Mouse (Mus musculus) yolk sac, embryonic 10.5 days (tissue): Measurements from ENCODE around the gene Krtap19-1.

Experiments used
- DNase-seq: peaks from one replicate; pipeline ENCODE4 v3.0.0-alpha.2; 2017; ENCODE audit warnings: low spot score

The Krtap19-1 gene

DNA sequence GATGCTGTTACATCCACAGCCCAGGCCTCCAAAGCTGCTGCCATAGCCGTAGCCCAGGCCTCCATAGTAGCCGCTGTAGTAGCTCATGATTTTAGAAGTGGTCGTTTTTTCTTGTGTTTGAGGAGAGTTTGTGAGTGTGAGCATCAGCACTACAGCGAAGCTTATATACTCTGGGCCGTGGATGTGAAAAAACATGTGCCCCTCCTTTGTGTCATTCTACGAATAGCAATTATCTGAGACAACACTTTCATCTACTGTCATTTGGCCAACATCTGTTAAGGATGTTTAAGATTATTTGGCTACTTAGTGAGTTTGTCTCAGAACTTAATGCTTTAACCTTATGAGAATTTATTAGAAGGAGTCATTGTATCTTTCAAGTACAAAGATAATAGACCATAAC is at the start of gene Krtap19-1:
Gene Krtap19-1 (minus strand): TSS at position 101 of the 400 bp plus-strand sequence.
- DNase-seq, result no peak

GRCm38 (mm10) chr16:88896357-88896756 is 27.1 kb upstream of the Krtap19-1 start, which contains the start of gene Krtap19-5:
Krtap19-5 (minus strand) TSS chr16:88896457.
- no peak for DNase-seq

DNA sequence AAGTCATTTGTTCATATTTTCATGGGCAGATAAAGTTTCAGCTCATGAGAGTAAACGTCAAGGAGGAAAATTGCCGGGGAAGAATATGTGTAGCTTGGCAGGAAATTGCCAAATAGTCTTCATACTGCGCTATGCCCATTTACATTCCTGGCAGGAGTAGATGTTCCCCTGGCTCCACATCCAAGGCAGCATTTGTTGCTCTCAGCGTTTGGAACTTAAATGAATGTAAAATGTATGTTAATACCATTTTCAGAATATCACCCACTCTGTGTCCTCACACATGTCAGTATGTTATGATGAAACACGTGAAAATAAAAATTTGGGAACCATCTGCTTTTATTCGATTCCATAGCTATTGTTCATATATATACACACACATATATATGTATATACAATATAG is 17.7 kb upstream of the Krtap19-1 start:
- no peak for DNase-seq

DNA sequence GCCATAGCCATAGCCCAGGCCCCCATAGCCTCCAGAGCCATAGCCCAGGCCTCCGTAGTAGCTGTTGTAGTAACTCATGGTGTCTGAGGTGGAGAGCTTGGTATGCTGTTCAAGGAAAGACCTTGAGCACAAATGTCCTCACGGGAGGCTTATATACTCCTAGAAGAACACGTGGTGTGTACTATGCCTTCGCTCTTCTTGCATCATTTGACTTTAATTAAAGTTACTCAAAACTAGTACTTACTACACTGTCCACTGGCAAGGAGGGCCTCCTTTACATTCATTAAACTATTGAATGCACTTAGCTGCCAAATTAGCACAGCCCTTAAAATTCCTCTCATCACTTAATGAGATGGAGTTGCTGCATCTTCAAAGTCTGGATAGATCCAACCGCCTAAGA is 15.8 kb upstream of the Krtap19-1 start, which contains the start of gene Krtap19-4:
Gene Krtap19-4 (minus strand): TSS at position 101 of the 400 bp plus-strand sequence.
- no peak for DNase-seq

GRCm38 (mm10) chr16:88877938-88878337 is 8.7 kb upstream of the Krtap19-1 start, which contains the start of gene Krtap19-3:
Krtap19-3 (minus strand) TSS chr16:88878038.
- no peak for DNase-seq

GRCm38 (mm10) chr16:88874169-88874568 is 5.0 kb upstream of the Krtap19-1 start, which contains the start of gene Krtap19-2:
Krtap19-2 (minus strand) TSS chr16:88874269.
- DNase-seq, result no peak

GRCm38 (mm10) chr16:88864887-88865407 is 4.3 kb downstream of the Krtap19-1 start:
- DNase-seq, result no peak

DNA sequence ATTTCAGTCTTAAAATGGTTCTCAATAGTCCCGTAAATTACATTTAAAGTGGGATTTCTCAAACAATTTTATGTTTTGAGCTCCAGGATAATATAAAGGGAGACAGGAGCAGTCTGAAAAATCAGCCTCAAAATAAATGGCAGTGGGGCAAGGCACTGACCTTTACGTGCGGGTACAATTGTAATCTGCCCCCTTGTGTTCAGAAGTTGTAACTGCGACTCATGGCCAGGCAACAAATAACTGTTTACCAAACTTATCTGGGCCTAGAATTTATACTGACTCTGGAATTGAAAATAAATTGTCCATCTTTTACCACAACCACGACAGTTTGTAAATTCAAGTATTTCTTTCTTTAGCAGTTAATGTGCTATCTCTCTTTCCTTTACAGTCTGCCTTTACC is 17.8 kb downstream of the Krtap19-1 start:
- no peak for DNase-seq

GRCm38 (mm10) chr16:88848558-88848957 is 20.7 kb downstream of the Krtap19-1 start:
- no peak for DNase-seq

DNA sequence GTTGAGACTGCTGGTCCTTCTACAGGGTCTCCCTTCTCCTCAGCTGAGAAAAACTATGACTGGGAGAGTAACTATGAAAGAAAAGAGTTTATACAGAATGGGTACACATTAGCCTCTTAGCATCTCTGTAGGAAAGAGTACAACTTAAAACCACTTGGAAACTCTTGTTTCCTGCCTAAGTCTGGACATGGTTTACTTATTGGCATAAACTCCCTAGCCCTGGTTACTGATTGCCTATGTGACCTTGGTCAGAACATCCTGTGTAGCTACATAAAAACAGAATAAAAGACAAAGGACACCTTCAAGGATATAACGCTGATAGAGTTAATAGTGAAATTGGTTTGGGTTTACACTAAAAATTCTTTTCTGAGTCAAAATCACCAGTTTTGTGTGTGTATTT is 21.8 kb downstream of the Krtap19-1 start:
- DNase-seq, result no peak

GRCm38 (mm10) chr16:88826978-88827377 is 42.2 kb downstream of the Krtap19-1 start:
- DNase-seq, result no peak

DNA sequence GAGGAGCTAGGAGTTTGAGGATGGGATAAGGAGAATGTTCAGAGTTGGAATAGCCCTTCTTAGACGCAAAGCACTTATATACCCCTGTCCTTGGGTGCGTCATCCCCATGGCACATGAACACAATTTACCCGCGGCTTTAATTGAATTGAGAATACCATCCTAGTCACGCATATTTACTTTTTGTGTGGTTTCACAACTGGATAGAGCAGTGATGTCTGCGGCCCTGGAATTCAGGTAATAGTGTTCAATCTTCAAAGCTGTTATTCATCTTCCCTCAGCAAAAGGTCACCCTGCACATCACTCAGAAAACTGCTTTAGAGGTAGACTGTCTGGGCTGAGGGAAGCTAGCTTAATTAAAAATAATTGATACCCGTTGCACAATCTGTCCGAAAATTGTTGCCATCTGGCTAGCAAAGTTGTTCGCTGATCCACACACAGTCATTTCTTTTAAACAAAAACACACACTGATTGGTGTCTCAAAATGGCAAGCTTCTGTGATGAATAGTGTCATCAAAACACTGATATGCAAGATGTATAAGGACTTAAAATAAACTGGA is 43.0 kb downstream of the Krtap19-1 start, which contains the start of gene Krtap14:
Gene Krtap14 (minus strand): TSS at position 51 of the 558 bp plus-strand sequence.
- DNase-seq, result no peak

DNA sequence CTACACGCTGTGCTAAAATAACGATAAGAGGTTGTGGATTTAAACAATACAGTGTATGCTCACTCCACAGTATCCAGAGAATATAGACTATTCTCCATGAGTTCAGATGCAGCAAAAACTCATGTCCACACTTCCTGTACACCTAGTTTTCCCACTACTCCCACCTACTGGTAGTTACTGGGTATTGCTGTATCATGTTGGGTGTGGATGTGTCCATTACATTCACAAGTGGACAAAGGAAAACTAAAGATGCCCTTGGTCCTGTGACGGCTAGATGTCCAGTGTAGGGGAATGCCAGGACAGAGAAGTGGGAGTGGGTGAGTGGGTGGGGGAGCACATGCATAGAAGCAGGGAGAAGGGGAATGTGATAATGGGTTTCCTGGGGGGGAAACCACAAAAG is 45.5 kb downstream of the Krtap19-1 start:
- DNase-seq, result no peak

DNA sequence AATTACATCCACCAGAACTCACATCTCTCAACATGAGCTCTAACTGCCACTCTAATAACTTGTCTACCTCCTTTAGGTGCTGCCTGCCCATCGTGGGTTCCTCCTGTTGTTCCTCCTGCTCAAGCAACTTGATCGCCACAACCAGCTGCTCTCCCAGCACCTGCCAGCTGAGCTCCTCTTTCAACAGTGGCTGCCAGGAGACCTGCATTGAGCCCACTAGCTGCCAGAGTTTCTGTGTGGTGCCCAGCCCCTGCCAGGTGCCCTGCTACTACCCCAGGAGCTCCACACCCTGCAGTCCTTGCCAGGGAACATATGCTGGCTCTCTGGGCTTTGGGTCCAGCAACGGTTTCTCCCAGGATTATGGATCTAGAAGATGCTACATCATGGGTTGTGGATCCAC is 49.1 kb downstream of the Krtap19-1 start, which contains the start of gene Krtap15:
Gene Krtap15 (plus strand): TSS at position 150 of the 400 bp plus-strand sequence.
- DNase-seq, result no peak
